In the genomic region with DNA sequence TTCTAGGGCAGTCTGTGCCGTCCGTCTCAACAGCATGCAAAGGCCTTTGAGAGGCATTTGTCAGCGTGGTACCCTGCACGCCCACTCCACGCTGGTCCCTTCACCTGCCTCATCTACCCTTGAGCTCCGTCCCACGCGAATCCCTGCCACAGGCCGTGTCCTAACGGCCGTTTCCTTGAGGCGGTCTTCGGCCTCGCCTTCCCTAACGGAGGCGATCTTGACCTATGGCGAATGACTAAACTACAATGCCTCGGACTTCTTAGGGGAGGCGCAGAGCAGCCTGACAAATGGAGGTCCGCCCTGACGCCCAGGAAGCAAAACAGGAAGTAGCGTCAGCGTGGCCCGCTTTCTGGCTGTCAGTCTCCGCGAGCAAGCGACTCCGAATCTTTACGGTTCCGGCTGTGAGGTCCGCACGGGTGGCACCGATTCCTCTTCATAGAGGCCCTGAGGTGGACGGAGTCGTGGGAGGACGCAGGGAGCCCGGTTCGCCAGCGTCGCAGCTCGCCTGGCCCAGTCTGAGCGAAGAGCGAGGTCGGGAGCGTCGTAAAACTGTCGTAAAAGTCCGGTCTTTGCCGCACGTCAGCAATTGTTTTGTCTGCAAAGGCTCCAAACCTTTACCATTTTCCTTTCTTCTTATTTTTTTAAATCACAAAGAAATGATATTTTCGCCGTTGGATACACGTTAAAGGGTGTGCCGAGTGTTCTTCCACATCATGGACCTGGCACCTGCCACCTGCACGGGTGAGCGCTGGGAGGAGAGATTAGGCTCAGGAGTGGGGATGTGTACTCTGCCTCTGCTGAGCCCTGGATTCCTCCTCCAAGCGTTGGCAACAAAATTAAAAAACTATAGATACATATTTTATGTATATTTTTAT, we compare ENCODE assay signal across 8 mouse cellular contexts. TPM values are rescaled to one million over a fixed set of nuclear protein-coding genes. Genes with fewer than 3 reads are reported as not detected.
DNase-seq lines count a peak whose midpoint lies in the region; ATAC-seq and TF ChIP-seq lines count a peak whose summit lies in the region.

No protein-coding gene starts in this region.

- no peaks in the 10 kb centered on the region for H3K27me3 ChIP-seq in embryonic facial prominence, embryonic 15.5 days
- H3K27me3 ChIP-seq in limb, embryonic 14.5 days (ENCODE audit: control insufficient read depth, insufficient read depth, low read length) = no peaks in the 10 kb centered on the region
- no peaks in the 10 kb centered on the region for H3K27me3 ChIP-seq in midbrain, postnatal 0 days (ENCODE audit: insufficient read depth, low read length)

- TF ChIP-seq POLR2A in bone marrow, adult 2 months (IDR thresholded peaks at IDR 0.05; ENCODE audit: borderline replicate concordance, control insufficient read depth, low read depth, low read length) = peak; percentile 66; the same call in 1 of the 2 replicates
- TF ChIP-seq POLR2A in limb, embryonic 14.5 days (IDR thresholded peaks at IDR 0.05; ENCODE audit: borderline replicate concordance, extremely low read depth, insufficient read depth, insufficient read length) = peak; percentile 74; the same call in 1 of the 2 replicates

- ATAC-seq in embryonic facial prominence, embryonic 15.5 days (ENCODE audit: insufficient number of reproducible peaks, low FRiP score, low TSS enrichment, low read depth) = peak; percentile 89
- peak; percentile 87 for ATAC-seq in limb, embryonic 14.5 days (ENCODE audit: low FRiP score, low read depth)
- ATAC-seq in midbrain, postnatal 0 days (ENCODE audit: low FRiP score) = peak; percentile 89

- WGBS in bone marrow, adult 2 months = under 1% methylated on average over 57 of the region's 57 CpGs
- WGBS in embryonic facial prominence, embryonic 15.5 days = under 1% methylated on average over 57 of the region's 57 CpGs
- under 1% methylated on average over 57 of the region's 57 CpGs for WGBS in limb, embryonic 14.5 days
- under 1% methylated on average over 57 of the region's 57 CpGs for WGBS in midbrain, postnatal 0 days

- TF ChIP-seq CTCF in bone marrow, adult 2 months (IDR thresholded peaks at IDR 0.05; ENCODE audit: control insufficient read depth, insufficient read depth, low read length) = no peak
- no peak for TF ChIP-seq CTCF in midbrain, postnatal 0 days (IDR thresholded peaks at IDR 0.05)

- peak overlapping the region; percentile 98 for H3K27ac ChIP-seq in bone marrow, adult 2 months (ENCODE audit: control insufficient read depth, insufficient read depth, low read depth, low read length, poor library complexity)
- peak overlapping the region; percentile 99 for H3K27ac ChIP-seq in embryonic facial prominence, embryonic 15.5 days (replicated peaks)
- H3K27ac ChIP-seq in limb, embryonic 14.5 days (replicated peaks; ENCODE audit: low read depth, low read length) = peak overlapping the region; percentile 96
- peak overlapping the region; percentile 97 for H3K27ac ChIP-seq in midbrain, postnatal 0 days (ENCODE audit: low read depth, low read length)

- DNase-seq in 416B (ENCODE audit: low read depth) = peak; percentile 97
- DNase-seq in heart, adult 8-10 months (ENCODE audit: low spot score) = peak; percentile 80
- peak; percentile 86 for DNase-seq in kidney, adult 9 months
- DNase-seq in limb, embryonic 14.5 days (ENCODE audit: low spot score) = peak; percentile 97
- DNase-seq in midbrain, postnatal 0 days (ENCODE audit: low spot score) = peak; percentile 97
- peak; percentile 69 to 75 for DNase-seq in spleen, postnatal 14 days (ENCODE audit: low spot score in 2 of 2)

- H3K4me2 ChIP-seq in embryonic facial prominence, embryonic 15.5 days (replicated peaks) = peak overlapping the region; percentile 60
- peak overlapping the region; percentile 77 for H3K4me2 ChIP-seq in limb, embryonic 14.5 days (replicated peaks; ENCODE audit: low read depth, low read length, severe bottlenecking)
- H3K4me2 ChIP-seq in midbrain, postnatal 0 days (ENCODE audit: low read depth, low read length, poor library complexity, severe bottlenecking) = peak overlapping the region; percentile 66

- peaks cover 7% of the 10 kb centered on the region; the same call in 1 of the 2 replicates for H3K36me3 ChIP-seq in embryonic facial prominence, embryonic 15.5 days
- H3K36me3 ChIP-seq in limb, embryonic 14.5 days (ENCODE audit: control insufficient read depth, insufficient read depth, low read length) = no peaks in the 10 kb centered on the region; the same call in none of the 2 replicates
- peaks cover 4% of the 10 kb centered on the region for H3K36me3 ChIP-seq in midbrain, postnatal 0 days (ENCODE audit: insufficient read depth, low read length)

- peak overlapping the region; percentile 96 for H3K4me3 ChIP-seq in bone marrow, adult 2 months (replicated peaks; ENCODE audit: control insufficient read depth, low read depth, low read length)
- H3K4me3 ChIP-seq in embryonic facial prominence, embryonic 15.5 days (replicated peaks) = peak overlapping the region; percentile 86
- H3K4me3 ChIP-seq in limb, embryonic 14.5 days (replicated peaks; ENCODE audit: low read length) = peak overlapping the region; percentile 70
- H3K4me3 ChIP-seq in midbrain, postnatal 0 days (ENCODE audit: low read depth, low read length) = peak overlapping the region; percentile 47

- peak overlapping the region; percentile 86 for H3K9ac ChIP-seq in embryonic facial prominence, embryonic 15.5 days
- H3K9ac ChIP-seq in limb, embryonic 14.5 days (ENCODE audit: low read depth, low read length, severe bottlenecking) = peak overlapping the region; percentile 83
- peak overlapping the region; percentile 78 for H3K9ac ChIP-seq in midbrain, postnatal 0 days (replicated peaks; ENCODE audit: low read length, poor library complexity, severe bottlenecking)

- no peaks in the 10 kb centered on the region for H3K9me3 ChIP-seq in embryonic facial prominence, embryonic 15.5 days (replicated peaks)
- H3K9me3 ChIP-seq in limb, embryonic 14.5 days (ENCODE audit: control insufficient read depth, low read length) = no peaks in the 10 kb centered on the region
- no peaks in the 10 kb centered on the region for H3K9me3 ChIP-seq in midbrain, postnatal 0 days (ENCODE audit: low read length)

- no peaks in the 10 kb centered on the region for H3K4me1 ChIP-seq in bone marrow, adult 2 months (ENCODE audit: control insufficient read depth, insufficient read depth, low read length)
- peaks cover 4% of the 10 kb centered on the region; the same call in 1 of the 2 replicates for H3K4me1 ChIP-seq in embryonic facial prominence, embryonic 15.5 days
- H3K4me1 ChIP-seq in limb, embryonic 14.5 days (ENCODE audit: control insufficient read depth, insufficient read depth, low read length) = no peaks in the 10 kb centered on the region
- H3K4me1 ChIP-seq in midbrain, postnatal 0 days (ENCODE audit: insufficient read depth, low read length) = no peaks in the 10 kb centered on the region

RNA-seq across cellular contexts. Expression of a gene that starts 26.2 kb away (rescaled TPM):
- polyA plus RNA-seq in bone marrow, adult 2 months (2011; ENCODE audit: insufficient read depth, insufficient read length, low replicate concordance, missing spikeins) = 5.5 and 5.9 TPM in 2 replicates
- polyA plus RNA-seq in embryonic facial prominence, embryonic 15.5 days (2015; fragmentation: Nextera tagmentation; extraction: Ambion mirVana) = 18.0 and 20.4 TPM in 2 replicates
- total RNA-seq in heart, adult 8-10 months (2022) = 1 to 10 TPM; 3.2 to 5.7 (median 5.1) TPM
- 10.6 and 13.1 TPM in 2 replicates for polyA plus RNA-seq in limb, embryonic 14.5 days (2012; rRNA removed)
- polyA plus RNA-seq in limb, embryonic 14.5 days (2014; fragmentation: Nextera tagmentation; extraction: Ambion mirVana) = 18.2 and 20.0 TPM in 2 replicates
- total RNA-seq in midbrain, postnatal 0 days (2014; rRNA removed) = 21.3 and 27.1 TPM in 2 replicates
- polyA plus RNA-seq in midbrain, postnatal 0 days (2015; fragmentation: Nextera tagmentation; extraction: Ambion mirVana) = 44.2 and 47.5 TPM in 2 replicates

RNA-seq across cellular contexts. Expression of a gene that starts 35.3 kb away (rescaled TPM):
- polyA plus RNA-seq in bone marrow, adult 2 months (2011; ENCODE audit: insufficient read depth, insufficient read length, low replicate concordance, missing spikeins) = 137 and 207 TPM in 2 replicates
- polyA plus RNA-seq in embryonic facial prominence, embryonic 15.5 days (2015; fragmentation: Nextera tagmentation; extraction: Ambion mirVana) = 396 and 416 TPM in 2 replicates
- total RNA-seq in heart, adult 8-10 months (2022) = 100 to 1,000 TPM; 229 to 288 (median 277) TPM
- 229 and 475 TPM in 2 replicates for polyA plus RNA-seq in limb, embryonic 14.5 days (2012; rRNA removed)
- polyA plus RNA-seq in limb, embryonic 14.5 days (2014; fragmentation: Nextera tagmentation; extraction: Ambion mirVana) = 347 and 354 TPM in 2 replicates
- total RNA-seq in midbrain, postnatal 0 days (2014; rRNA removed) = 213 and 253 TPM in 2 replicates
- polyA plus RNA-seq in midbrain, postnatal 0 days (2015; fragmentation: Nextera tagmentation; extraction: Ambion mirVana) = 498 and 531 TPM in 2 replicates

RNA-seq across cellular contexts. Expression of a gene that starts 37.2 kb away (rescaled TPM):
- 10.7 and 28.8 TPM in 2 replicates for polyA plus RNA-seq in bone marrow, adult 2 months (2011; ENCODE audit: insufficient read depth, insufficient read length, low replicate concordance, missing spikeins)
- polyA plus RNA-seq in embryonic facial prominence, embryonic 15.5 days (2015; fragmentation: Nextera tagmentation; extraction: Ambion mirVana) = 18.7 and 19.8 TPM in 2 replicates
- total RNA-seq in heart, adult 8-10 months (2022) = 10 to 100 TPM in 2 of 4 experiments, 1 to 10 TPM in 2; 8.2 to 11.4 (median 10.2) TPM
- polyA plus RNA-seq in limb, embryonic 14.5 days (2012; rRNA removed) = 41.5 and 52.8 TPM in 2 replicates
- polyA plus RNA-seq in limb, embryonic 14.5 days (2014; fragmentation: Nextera tagmentation; extraction: Ambion mirVana) = 11.9 and 12.9 TPM in 2 replicates
- 17.6 and 25.3 TPM in 2 replicates for total RNA-seq in midbrain, postnatal 0 days (2014; rRNA removed)
- 12.9 and 13.6 TPM in 2 replicates for polyA plus RNA-seq in midbrain, postnatal 0 days (2015; fragmentation: Nextera tagmentation; extraction: Ambion mirVana)

RNA-seq across cellular contexts. Expression of a gene that starts 44.6 kb away (rescaled TPM):
- 4.3 and 8.3 TPM in 2 replicates for polyA plus RNA-seq in bone marrow, adult 2 months (2011; ENCODE audit: insufficient read depth, insufficient read length, low replicate concordance, missing spikeins)
- polyA plus RNA-seq in embryonic facial prominence, embryonic 15.5 days (2015; fragmentation: Nextera tagmentation; extraction: Ambion mirVana) = 47.7 and 49.5 TPM in 2 replicates
- 10 to 100 TPM; 18.2 to 20.3 (median 19.7) TPM for total RNA-seq in heart, adult 8-10 months (2022)
- polyA plus RNA-seq in limb, embryonic 14.5 days (2012; rRNA removed) = 25.2 and 28.0 TPM in 2 replicates
- polyA plus RNA-seq in limb, embryonic 14.5 days (2014; fragmentation: Nextera tagmentation; extraction: Ambion mirVana) = 47.8 and 51.2 TPM in 2 replicates
- total RNA-seq in midbrain, postnatal 0 days (2014; rRNA removed) = 31.9 and 32.0 TPM in 2 replicates
- polyA plus RNA-seq in midbrain, postnatal 0 days (2015; fragmentation: Nextera tagmentation; extraction: Ambion mirVana) = 60.3 and 67.1 TPM in 2 replicates

Comparison
In these comparisons a context has a peak if more than half of its experiments do, and no peak if none do; other contexts are left out.
1. Peak in every context shown above with its lines: DNase-seq, ATAC-seq, H3K4me3 ChIP-seq and H3K27ac ChIP-seq.